Mouse (Mus musculus): ENCODE data around the gene Wdtc1. TPM values are rescaled to one million over a fixed set of nuclear protein-coding genes. Genes with fewer than 3 reads are reported as not detected.

Gene Wdtc1
- total RNA-seq (2021) (10 to 100 TPM; 73.6 to 96.1 TPM), polyA plus RNA-seq (2012; rRNA removed) (61.8 and 65.1 TPM in 2 replicates)
- long read RNA-seq, full-length matches to known transcripts, result 27 of 52 reads
- long read RNA-seq, partial matches to known transcripts, result 6 of 52 reads
- long read RNA-seq, other reads (novel, unspliced or antisense), result 19 of 52 reads

DNA sequence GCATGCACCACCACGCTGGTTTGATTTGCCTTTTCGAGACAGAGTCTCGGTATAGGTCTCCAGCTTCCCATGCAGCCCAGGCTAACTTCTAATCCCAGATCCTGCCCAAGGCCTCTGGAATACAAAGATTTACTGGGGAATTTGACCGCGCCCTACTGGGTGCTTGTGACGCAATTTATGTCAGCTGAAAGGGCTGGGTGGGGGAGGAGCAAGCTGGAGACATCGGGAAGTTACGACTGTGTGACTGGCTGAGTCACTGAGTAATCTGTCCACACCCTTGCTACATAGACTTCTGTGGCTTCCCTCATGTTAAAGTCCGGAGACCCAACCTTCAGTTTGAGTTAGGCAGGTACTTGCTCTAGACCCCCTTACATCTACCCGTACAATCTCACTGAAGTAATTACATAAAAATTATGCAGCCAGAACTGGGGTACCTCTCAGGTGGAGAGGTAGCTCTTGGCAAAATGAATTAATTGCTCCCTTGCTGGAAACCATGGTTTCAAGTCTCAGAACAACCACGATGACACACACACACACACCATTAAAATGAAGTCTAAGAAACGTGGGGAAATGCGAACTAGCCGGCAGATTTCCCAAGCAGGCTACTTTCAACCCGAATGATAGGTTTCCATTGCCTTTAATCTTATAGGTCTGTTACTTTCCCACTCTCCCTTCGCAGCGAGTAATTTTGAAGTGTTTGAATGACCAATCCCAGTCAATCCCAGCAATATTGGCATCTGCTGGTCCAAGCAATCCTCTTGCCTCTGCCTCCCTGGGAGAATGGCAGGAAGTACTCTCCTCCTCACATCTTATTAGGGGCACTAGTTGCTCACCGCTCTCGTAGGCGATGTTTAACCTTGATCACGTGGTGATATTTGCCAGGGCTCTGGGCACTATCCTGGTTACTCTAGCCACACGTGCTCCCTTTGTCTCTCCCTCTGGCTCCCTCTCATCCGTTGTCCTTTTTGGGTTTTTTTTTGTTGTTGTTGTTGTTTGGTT lies at the start of gene Wdtc1:
Gene Wdtc1, minus strand, starts transcription at position 115 of the 999 bp plus-strand sequence.
- no peak within 1 kb of the TSS for H3K9ac ChIP-seq (ENCODE audit: low read depth, low read length)
- WGBS, result 82% methylated on average over 23 of the region's 23 CpGs
- H3K79me2 ChIP-seq (replicated peaks; ENCODE audit: control insufficient read depth, insufficient read depth, low read length), result no peaks in the 10 kb centered on the region
- H3K4me1 ChIP-seq (ENCODE audit: control insufficient read depth, insufficient read depth, low read length), result no peaks in the 10 kb centered on the region
- DNase-seq, result peak in 1 of 2 experiments; percentile 29
- H3K27me3 ChIP-seq (ENCODE audit: control insufficient read depth, insufficient read depth, low read length), result no peaks in the 10 kb centered on the region
- no peaks in the 10 kb centered on the region for H3K36me3 ChIP-seq (ENCODE audit: control insufficient read depth, insufficient read depth, low read length)
- no peak for TF ChIP-seq POLR2A (IDR thresholded peaks at IDR 0.05; ENCODE audit: insufficient read depth, low read depth, low read length)
- TF ChIP-seq CTCF (IDR thresholded peaks at IDR 0.05), result no peak
- no peak for TF ChIP-seq EP300 (IDR thresholded peaks at IDR 0.05; ENCODE audit: insufficient read depth, low read depth, low read length)
- no peak within 1 kb of the TSS for H3K27ac ChIP-seq
- no peak within 1 kb of the TSS for H3K4me3 ChIP-seq
- intact Hi-C loops (cut with DNase I), result no loop called here

DNA sequence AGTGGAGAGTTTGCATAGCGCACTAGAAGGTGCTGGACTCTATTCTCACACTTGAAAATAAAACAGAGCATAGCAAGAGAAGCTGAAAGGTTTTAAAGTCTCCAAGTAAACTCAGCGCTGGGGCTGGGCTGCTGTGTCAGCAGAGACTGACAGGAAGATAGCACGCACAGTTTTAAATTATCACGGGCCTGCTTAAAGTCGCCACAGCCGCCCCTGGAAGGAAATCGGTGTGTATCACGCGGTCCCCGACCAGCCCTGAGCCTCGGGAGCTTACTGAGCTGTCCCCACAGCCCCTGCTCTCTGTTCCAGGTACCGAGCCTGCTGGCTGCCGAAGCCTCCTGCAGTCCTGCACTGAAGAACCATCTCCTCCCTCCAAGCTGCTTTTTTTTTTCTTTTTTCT lies 48.7 kb upstream of the Wdtc1 start:
- Histone ChIP-seq H3K79me2 (replicated peaks; ENCODE audit: control insufficient read depth, insufficient read depth, low read length) (no peaks in the 10 kb centered on the region), H3K27ac (no peak overlapping the region), H3K4me1 (ENCODE audit: control insufficient read depth, insufficient read depth, low read length) (peaks cover 9% of the 10 kb centered on the region), H3K9ac (ENCODE audit: low read depth, low read length) (no peak overlapping the region), H3K36me3 (ENCODE audit: control insufficient read depth, insufficient read depth, low read length) (no peaks in the 10 kb centered on the region), H3K27me3 (ENCODE audit: control insufficient read depth, insufficient read depth, low read length) (no peaks in the 10 kb centered on the region), H3K4me3 (no peak overlapping the region)
- intact Hi-C loops (cut with DNase I), result no loop called here
- 33% methylated on average over 13 of the region's 13 CpGs for WGBS
- TF ChIP-seq POLR2A (IDR thresholded peaks at IDR 0.05; ENCODE audit: insufficient read depth, low read depth, low read length) (no peak), EP300 (IDR thresholded peaks at IDR 0.05; ENCODE audit: insufficient read depth, low read depth, low read length) (no peak), CTCF (IDR thresholded peaks at IDR 0.05) (no peak)
- DNase-seq, result no peak

DNA sequence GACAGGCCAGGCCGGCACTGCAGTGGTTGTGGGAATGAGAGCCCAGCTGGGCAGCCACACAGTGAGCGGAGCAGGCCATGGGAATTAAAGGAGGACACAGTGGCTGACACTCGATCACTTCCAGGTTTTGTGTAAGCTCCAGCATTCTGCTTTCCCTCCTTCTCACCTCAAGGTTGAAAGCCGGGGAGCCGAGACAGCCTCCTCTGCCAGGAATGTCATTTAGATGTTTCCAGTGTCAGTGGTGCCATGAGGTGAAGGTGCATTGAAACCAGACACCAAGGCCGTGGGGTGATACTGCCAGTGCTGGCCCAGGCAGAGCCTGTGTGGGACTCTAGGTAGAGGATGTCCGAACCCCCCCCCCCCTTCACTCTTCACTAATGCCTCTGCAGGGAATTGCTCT lies 46.8 kb upstream of the Wdtc1 start:
- intact Hi-C loops (cut with DNase I), result no loop called here
- Histone ChIP-seq H3K4me3 (no peak overlapping the region), H3K36me3 (ENCODE audit: control insufficient read depth, insufficient read depth, low read length) (no peaks in the 10 kb centered on the region), H3K4me1 (ENCODE audit: control insufficient read depth, insufficient read depth, low read length) (peaks cover 4% of the 10 kb centered on the region; the same call in 1 of the 2 replicates), H3K79me2 (replicated peaks; ENCODE audit: control insufficient read depth, insufficient read depth, low read length) (no peaks in the 10 kb centered on the region), H3K9ac (ENCODE audit: low read depth, low read length) (no peak overlapping the region), H3K27me3 (ENCODE audit: control insufficient read depth, insufficient read depth, low read length) (no peaks in the 10 kb centered on the region), H3K27ac (no peak overlapping the region)
- DNase-seq, result no peak
- WGBS, result 60% methylated on average over 7 of the region's 7 CpGs
- TF ChIP-seq CTCF (IDR thresholded peaks at IDR 0.05) (no peak), POLR2A (IDR thresholded peaks at IDR 0.05; ENCODE audit: insufficient read depth, low read depth, low read length) (no peak), EP300 (IDR thresholded peaks at IDR 0.05; ENCODE audit: insufficient read depth, low read depth, low read length) (no peak)

DNA sequence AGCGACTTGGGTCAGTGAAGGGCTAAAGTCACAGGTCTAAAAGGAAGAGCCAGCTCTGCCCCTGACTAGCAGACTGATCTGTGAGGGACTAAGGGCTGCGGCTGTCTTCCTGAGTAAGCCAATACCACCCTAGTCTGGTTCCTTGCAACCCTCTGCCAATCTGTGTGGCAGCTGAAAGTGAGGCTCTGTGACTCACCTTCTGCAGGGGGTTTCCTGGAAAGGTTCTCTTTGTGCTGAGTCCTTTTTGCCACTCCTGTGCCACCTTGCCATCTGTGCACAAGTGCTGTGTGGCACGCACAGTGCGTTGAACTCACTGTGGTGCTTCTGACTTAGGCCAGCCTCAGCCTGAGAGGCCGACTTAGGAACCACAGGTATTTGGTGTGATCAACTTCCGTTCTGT lies 46.2 kb upstream of the Wdtc1 start:
- Histone ChIP-seq H3K9ac (ENCODE audit: low read depth, low read length) (no peak overlapping the region), H3K27ac (no peak overlapping the region)

DNA sequence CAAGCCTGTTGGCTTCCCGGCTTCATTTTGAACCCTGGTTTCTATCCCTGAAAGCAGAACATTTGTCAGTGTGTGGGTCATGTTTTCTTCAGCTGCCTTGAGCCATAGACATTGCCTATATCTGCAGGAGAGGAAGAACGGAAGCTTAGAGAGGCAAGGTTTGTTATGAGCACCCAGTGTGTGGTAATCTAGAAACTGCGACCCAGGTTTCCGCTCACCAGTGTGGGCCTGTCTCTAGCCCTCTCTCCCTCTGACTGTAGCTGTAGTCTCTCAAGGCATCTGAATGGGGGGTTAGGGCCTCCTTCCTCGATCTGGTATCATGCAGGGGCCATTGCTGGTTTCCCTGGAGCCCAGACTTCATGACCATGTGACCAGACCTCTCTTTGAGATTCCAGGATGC lies 45.3 kb upstream of the Wdtc1 start:
- H3K4me3 ChIP-seq, result no peak overlapping the region
- peaks cover 7% of the 10 kb centered on the region for H3K4me1 ChIP-seq (ENCODE audit: control insufficient read depth, insufficient read depth, low read length)
- intact Hi-C loops (cut with DNase I), result no loop called here
- H3K79me2 ChIP-seq (replicated peaks; ENCODE audit: control insufficient read depth, insufficient read depth, low read length), result 0 out of 2 replicates have a peak, but pooled peaks cover 1% of the 10 kb centered on the region
- no peak overlapping the region for H3K27ac ChIP-seq
- TF ChIP-seq EP300 (IDR thresholded peaks at IDR 0.05; ENCODE audit: insufficient read depth, low read depth, low read length), result no peak
- no peak for TF ChIP-seq POLR2A (IDR thresholded peaks at IDR 0.05; ENCODE audit: insufficient read depth, low read depth, low read length)
- TF ChIP-seq CTCF (IDR thresholded peaks at IDR 0.05), result no peak
- no peaks in the 10 kb centered on the region for H3K36me3 ChIP-seq (ENCODE audit: control insufficient read depth, insufficient read depth, low read length)
- no peak overlapping the region for H3K9ac ChIP-seq (ENCODE audit: low read depth, low read length)
- no peak for DNase-seq
- H3K27me3 ChIP-seq (ENCODE audit: control insufficient read depth, insufficient read depth, low read length), result no peaks in the 10 kb centered on the region
- WGBS, result 78% methylated on average over 5 of the region's 5 CpGs

More for the DNA sequence above, 46.2 kb upstream of the Wdtc1 start:
- Histone ChIP-seq H3K36me3 (ENCODE audit: control insufficient read depth, insufficient read depth, low read length) (no peaks in the 10 kb centered on the region), H3K4me1 (ENCODE audit: control insufficient read depth, insufficient read depth, low read length) (peaks cover 6% of the 10 kb centered on the region), H3K27me3 (ENCODE audit: control insufficient read depth, insufficient read depth, low read length) (no peaks in the 10 kb centered on the region), H3K79me2 (replicated peaks; ENCODE audit: control insufficient read depth, insufficient read depth, low read length) (0 out of 2 replicates have a peak, but pooled peaks cover 1% of the 10 kb centered on the region), H3K4me3 (no peak overlapping the region)
- 83% methylated on average over 6 of the region's 6 CpGs for whole genome bisulfite sequencing
- DNase-seq, result no peak
- TF ChIP-seq CTCF (IDR thresholded peaks at IDR 0.05), result no peak
- TF ChIP-seq POLR2A (IDR thresholded peaks at IDR 0.05; ENCODE audit: insufficient read depth, low read depth, low read length), result no peak
- no peak for TF ChIP-seq EP300 (IDR thresholded peaks at IDR 0.05; ENCODE audit: insufficient read depth, low read depth, low read length)
- intact Hi-C loops (cut with DNase I), result no loop called here

Measured in heart, adult 2 months (tissue).